Mouse (Mus musculus): ENCODE results near the gene Fam98c. TPM values are rescaled to one million over a fixed set of nuclear protein-coding genes. Genes with fewer than 3 reads are reported as not detected.

Fam98c gene
- polyA plus RNA-seq, 1 experiment = 7.7 TPM

- H3K27me3 ChIP-seq (ENCODE audit: control insufficient read depth, insufficient read depth, insufficient read length) = no peaks in the 10 kb centered on the region
- H3K79me2 ChIP-seq (ENCODE audit: control insufficient read depth, insufficient read depth) = peaks cover 48% of the 10 kb centered on the region
- H3ac ChIP-seq (ENCODE audit: control insufficient read depth, insufficient read length, low read depth) = peak within 1 kb of the TSS; percentile 92
- peaks cover 34% of the 10 kb centered on the region for H3K79me3 ChIP-seq (ENCODE audit: low read depth)
- H3K4me3 ChIP-seq (ENCODE audit: insufficient read depth, poor library complexity, severe bottlenecking) = peak within 1 kb of the TSS; percentile 69
- TF ChIP-seq CTCF (IDR thresholded peaks at IDR 0.05; ENCODE audit: control insufficient read depth, insufficient read depth, insufficient read length) = peak; percentile 47
- TF ChIP-seq MYOG (IDR thresholded peaks at IDR 0.05; ENCODE audit: control insufficient read depth, extremely low read depth, insufficient read length) = no peak
- peaks cover 25% of the 10 kb centered on the region for H3K36me3 ChIP-seq (ENCODE audit: control insufficient read depth, insufficient read depth)
Observed at GRCm38 (mm10) chr7:29180077-29180853, 24.2 kb upstream of the Fam98c start, which contains the start of gene Psmd8. Psmd8 (minus strand) TSS chr7:29180701.

- no peaks in the 10 kb centered on the region for H3K27me3 ChIP-seq (ENCODE audit: control insufficient read depth, insufficient read depth, insufficient read length)
- peaks cover 48% of the 10 kb centered on the region for H3K79me2 ChIP-seq (ENCODE audit: control insufficient read depth, insufficient read depth)
- peak overlapping the region; percentile 69 for H3K4me3 ChIP-seq (ENCODE audit: insufficient read depth, poor library complexity, severe bottlenecking)
- peaks cover 31% of the 10 kb centered on the region for H3K36me3 ChIP-seq (ENCODE audit: control insufficient read depth, insufficient read depth)
- peaks cover 34% of the 10 kb centered on the region for H3K79me3 ChIP-seq (ENCODE audit: low read depth)
- peak overlapping the region; percentile 59 for H3ac ChIP-seq (ENCODE audit: control insufficient read depth, insufficient read length, low read depth)
- TF ChIP-seq FOSL1 (IDR thresholded peaks at IDR 0.05; ENCODE audit: insufficient read depth, low read length, poor library complexity, severe bottlenecking) (no peak), MYOD1 (IDR thresholded peaks at IDR 0.05; ENCODE audit: control insufficient read depth, insufficient read length, low read depth) (no peak), MAX (IDR thresholded peaks at IDR 0.05) (peak; percentile 38)
Observed at GRCm38 (mm10) chr7:29179323-29179722, 23.3 kb upstream of the Fam98c start.

DNA sequence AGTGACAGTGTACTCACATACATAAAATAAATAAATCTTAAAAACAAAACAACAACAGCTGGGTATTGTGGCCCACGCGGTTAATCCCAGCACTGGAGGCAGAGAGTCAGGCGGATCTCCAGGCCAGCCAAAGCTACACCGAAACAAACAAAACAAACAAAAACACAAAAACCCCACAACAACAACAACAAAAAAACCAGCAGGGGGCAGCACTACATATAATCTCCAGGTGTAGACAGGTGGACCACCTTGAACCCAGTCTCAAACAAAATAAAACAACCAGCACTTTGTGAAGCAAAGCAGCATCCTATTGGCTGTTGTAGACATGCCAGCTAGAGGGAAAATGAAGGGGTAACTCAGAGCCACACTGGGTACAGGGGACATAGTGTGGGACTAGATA lies 22.1 kb upstream of the Fam98c start:
- no peak overlapping the region for H3ac ChIP-seq (ENCODE audit: control insufficient read depth, insufficient read length, low read depth)
- no peaks in the 10 kb centered on the region for H3K27me3 ChIP-seq (ENCODE audit: control insufficient read depth, insufficient read depth, insufficient read length)
- TF ChIP-seq USF1 (IDR thresholded peaks at IDR 0.05; ENCODE audit: low read depth) = no peak
- TF ChIP-seq MAX (IDR thresholded peaks at IDR 0.05) = no peak
- TF ChIP-seq CEBPB (IDR thresholded peaks at IDR 0.05; ENCODE audit: low read depth) = no peak
- TF ChIP-seq MYOD1 (IDR thresholded peaks at IDR 0.05; ENCODE audit: control insufficient read depth, insufficient read length, low read depth) = no peak
- no peak for TF ChIP-seq FOSL1 (IDR thresholded peaks at IDR 0.05; ENCODE audit: insufficient read depth, low read length, poor library complexity, severe bottlenecking)
- TF ChIP-seq CTCF (IDR thresholded peaks at IDR 0.05; ENCODE audit: control insufficient read depth, insufficient read depth, insufficient read length) = no peak
- TF ChIP-seq MYOG (IDR thresholded peaks at IDR 0.05; ENCODE audit: control insufficient read depth, extremely low read depth, insufficient read length) = no peak
- H3K79me3 ChIP-seq (ENCODE audit: low read depth) = peaks cover 34% of the 10 kb centered on the region
- H3K4me3 ChIP-seq (ENCODE audit: insufficient read depth, poor library complexity, severe bottlenecking) = no peak overlapping the region
- H3K79me2 ChIP-seq (ENCODE audit: control insufficient read depth, insufficient read depth) = peaks cover 48% of the 10 kb centered on the region
- H3K36me3 ChIP-seq (ENCODE audit: control insufficient read depth, insufficient read depth) = peaks cover 38% of the 10 kb centered on the region

DNA sequence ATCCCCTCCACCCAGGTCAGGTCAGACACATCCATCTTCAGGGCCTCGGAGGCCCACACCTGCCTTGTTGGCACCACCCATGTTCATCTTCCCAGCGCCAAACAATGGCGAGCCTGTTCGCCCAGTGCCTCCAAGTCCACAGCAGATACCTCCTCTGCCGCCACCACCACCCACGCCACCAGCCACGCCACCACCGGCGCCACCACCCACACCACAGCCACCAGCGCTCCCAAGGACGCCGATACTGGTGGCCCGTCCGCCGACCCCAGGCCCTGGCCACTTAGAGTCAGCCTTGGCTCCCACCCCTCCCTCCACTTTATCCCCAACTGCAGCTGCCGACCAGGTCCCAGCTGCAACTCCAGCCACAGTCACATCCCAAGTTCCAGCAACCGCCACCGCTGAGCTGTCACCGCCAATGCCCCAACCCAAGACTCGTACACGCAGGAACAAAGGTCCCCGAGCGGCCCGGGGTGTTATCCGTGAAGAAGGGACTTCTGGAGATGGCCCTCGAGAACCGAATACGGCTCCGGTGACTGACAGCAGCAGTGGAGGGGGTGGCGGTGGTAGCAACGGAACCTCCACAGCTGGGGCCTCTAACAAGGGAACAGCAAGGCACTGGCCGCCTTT lies 16.5 kb upstream of the Fam98c start:
- Histone ChIP-seq H3K4me3 (ENCODE audit: insufficient read depth, poor library complexity, severe bottlenecking) (no peak overlapping the region), H3K36me3 (ENCODE audit: control insufficient read depth, insufficient read depth) (peaks cover 34% of the 10 kb centered on the region), H3K79me3 (ENCODE audit: low read depth) (peaks cover 8% of the 10 kb centered on the region), H3K27me3 (ENCODE audit: control insufficient read depth, insufficient read depth, insufficient read length) (no peaks in the 10 kb centered on the region), H3ac (ENCODE audit: control insufficient read depth, insufficient read length, low read depth) (no peak overlapping the region), H3K79me2 (ENCODE audit: control insufficient read depth, insufficient read depth) (peaks cover 20% of the 10 kb centered on the region)
- TF ChIP-seq MYOD1 (IDR thresholded peaks at IDR 0.05; ENCODE audit: control insufficient read depth, insufficient read length, low read depth) (no peak), MAX (IDR thresholded peaks at IDR 0.05) (no peak), CEBPB (IDR thresholded peaks at IDR 0.05; ENCODE audit: low read depth) (no peak), CTCF (IDR thresholded peaks at IDR 0.05; ENCODE audit: control insufficient read depth, insufficient read depth, insufficient read length) (no peak), USF1 (IDR thresholded peaks at IDR 0.05; ENCODE audit: low read depth) (no peak), MYOG (IDR thresholded peaks at IDR 0.05; ENCODE audit: control insufficient read depth, extremely low read depth, insufficient read length) (no peak), FOSL1 (IDR thresholded peaks at IDR 0.05; ENCODE audit: insufficient read depth, low read length, poor library complexity, severe bottlenecking) (no peak)

DNA sequence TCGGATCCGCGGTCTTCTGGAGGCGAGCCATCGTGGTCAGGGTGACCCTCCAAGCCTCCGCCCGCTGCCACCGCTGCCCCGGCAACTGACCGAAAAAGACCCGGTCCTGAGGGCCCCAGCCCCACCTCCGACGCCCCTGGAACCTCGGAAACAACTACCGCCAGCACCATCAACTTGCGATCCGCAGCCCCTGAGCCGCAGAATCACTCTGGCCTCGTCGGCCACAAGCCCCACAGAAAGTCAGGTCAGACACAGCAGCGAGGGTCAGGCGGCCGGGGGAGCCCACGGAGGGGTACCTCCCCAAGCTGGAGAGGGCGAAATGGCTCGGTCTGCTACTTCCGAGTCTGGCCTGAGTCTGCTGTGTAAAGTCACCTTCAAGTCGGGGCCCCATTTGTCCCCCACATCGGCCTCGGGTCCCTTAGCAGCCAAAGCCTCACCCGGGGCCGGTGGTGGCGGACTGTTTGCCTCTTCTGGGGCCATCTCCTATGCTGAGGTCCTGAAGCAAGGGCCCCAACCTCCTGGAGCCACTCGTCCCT lies 15.6 kb upstream of the Fam98c start:
- TF ChIP-seq CEBPB (IDR thresholded peaks at IDR 0.05; ENCODE audit: low read depth) = no peak
- no peak for TF ChIP-seq FOSL1 (IDR thresholded peaks at IDR 0.05; ENCODE audit: insufficient read depth, low read length, poor library complexity, severe bottlenecking)
- TF ChIP-seq USF1 (IDR thresholded peaks at IDR 0.05; ENCODE audit: low read depth) = no peak
- TF ChIP-seq MYOD1 (IDR thresholded peaks at IDR 0.05; ENCODE audit: control insufficient read depth, insufficient read length, low read depth) = no peak
- TF ChIP-seq MAX (IDR thresholded peaks at IDR 0.05) = no peak
- no peak for TF ChIP-seq CTCF (IDR thresholded peaks at IDR 0.05; ENCODE audit: control insufficient read depth, insufficient read depth, insufficient read length)
- TF ChIP-seq MYOG (IDR thresholded peaks at IDR 0.05; ENCODE audit: control insufficient read depth, extremely low read depth, insufficient read length) = no peak
- H3K27me3 ChIP-seq (ENCODE audit: control insufficient read depth, insufficient read depth, insufficient read length) = no peaks in the 10 kb centered on the region

More for the DNA sequence above, 15.6 kb upstream of the Fam98c start:
- Histone ChIP-seq H3ac (ENCODE audit: control insufficient read depth, insufficient read length, low read depth) (peak overlapping the region; percentile 38), H3K4me3 (ENCODE audit: insufficient read depth, poor library complexity, severe bottlenecking) (no peak overlapping the region), H3K36me3 (ENCODE audit: control insufficient read depth, insufficient read depth) (peaks cover 26% of the 10 kb centered on the region), H3K79me2 (ENCODE audit: control insufficient read depth, insufficient read depth) (peaks cover 12% of the 10 kb centered on the region), H3K79me3 (ENCODE audit: low read depth) (no peaks in the 10 kb centered on the region)
